Mouse (Mus musculus): Measurements from ENCODE around the gene Tnf. TPM values are rescaled to one million over a fixed set of nuclear protein-coding genes. Genes with fewer than 3 reads are reported as not detected.

Tnf gene
- total and polyA plus RNA-seq, 3 experiments, result 0.34 to 0.80 TPM; not detected in 1

- Histone ChIP-seq H3K36me3 (ENCODE audit: control insufficient read depth, insufficient read depth, low read length) (peaks cover 14% of the 10 kb centered on the region), H3K4me3 (no peak overlapping the region), H3K79me2 (replicated peaks; ENCODE audit: control insufficient read depth, insufficient read depth, low read length) (peaks cover 9% of the 10 kb centered on the region; the same call in 1 of the 2 replicates), H3K4me1 (ENCODE audit: control insufficient read depth, insufficient read depth, low read length) (peaks cover 12% of the 10 kb centered on the region), H3K27me3 (ENCODE audit: control insufficient read depth, insufficient read depth, low read length) (no peaks in the 10 kb centered on the region), H3K27ac (no peak overlapping the region), H3K9ac (ENCODE audit: low read depth, low read length) (no peak overlapping the region)
- intact Hi-C loops (cut with DNase I), result no loop called here
- 88% methylated on average over 16 of the region's 16 CpGs for WGBS
- no peak for DNase-seq
- no peak for TF ChIP-seq EP300 (IDR thresholded peaks at IDR 0.05; ENCODE audit: insufficient read depth, low read depth, low read length)
- TF ChIP-seq POLR2A (IDR thresholded peaks at IDR 0.05; ENCODE audit: insufficient read depth, low read depth, low read length), result no peak
- TF ChIP-seq CTCF (IDR thresholded peaks at IDR 0.05), result no peak
These were observed 42.8 kb downstream of the Tnf start for GRCm38 (mm10) chr17:35158850-35159593.

GRCm38 (mm10) chr17:35157661-35158175 lies 44.1 kb downstream of the Tnf start:
- intact Hi-C loops (cut with DNase I), result no loop called here
- Histone ChIP-seq H3K79me2 (replicated peaks; ENCODE audit: control insufficient read depth, insufficient read depth, low read length) (peaks cover 6% of the 10 kb centered on the region; the same call in 1 of the 2 replicates), H3K27ac (no peak overlapping the region), H3K27me3 (ENCODE audit: control insufficient read depth, insufficient read depth, low read length) (no peaks in the 10 kb centered on the region), H3K36me3 (ENCODE audit: control insufficient read depth, insufficient read depth, low read length) (peaks cover 8% of the 10 kb centered on the region), H3K9ac (ENCODE audit: low read depth, low read length) (no peak overlapping the region), H3K4me1 (ENCODE audit: control insufficient read depth, insufficient read depth, low read length) (peaks cover 9% of the 10 kb centered on the region), H3K4me3 (no peak overlapping the region)
- WGBS, result 92% methylated on average over 8 of the region's 8 CpGs
- no peak for DNase-seq
- no peak for TF ChIP-seq EP300 (IDR thresholded peaks at IDR 0.05; ENCODE audit: insufficient read depth, low read depth, low read length)
- TF ChIP-seq POLR2A (IDR thresholded peaks at IDR 0.05; ENCODE audit: insufficient read depth, low read depth, low read length), result no peak
- TF ChIP-seq CTCF (IDR thresholded peaks at IDR 0.05), result no peak

- WGBS, result 86% methylated on average over 8 of the region's 8 CpGs
- TF ChIP-seq EP300 (IDR thresholded peaks at IDR 0.05; ENCODE audit: insufficient read depth, low read depth, low read length) (no peak), POLR2A (IDR thresholded peaks at IDR 0.05; ENCODE audit: insufficient read depth, low read depth, low read length) (no peak), CTCF (IDR thresholded peaks at IDR 0.05) (no peak)
- intact Hi-C loops (cut with DNase I), result no loop called here
- H3K4me1 ChIP-seq (ENCODE audit: control insufficient read depth, insufficient read depth, low read length), result peaks cover 5% of the 10 kb centered on the region
- H3K4me3 ChIP-seq, result no peak overlapping the region
- no peak overlapping the region for H3K27ac ChIP-seq
- no peak for DNase-seq
- peaks cover 6% of the 10 kb centered on the region; the same call in 1 of the 2 replicates for H3K79me2 ChIP-seq (replicated peaks; ENCODE audit: control insufficient read depth, insufficient read depth, low read length)
- no peak overlapping the region for H3K9ac ChIP-seq (ENCODE audit: low read depth, low read length)
- no peaks in the 10 kb centered on the region for H3K27me3 ChIP-seq (ENCODE audit: control insufficient read depth, insufficient read depth, low read length)
- peaks cover 4% of the 10 kb centered on the region for H3K36me3 ChIP-seq (ENCODE audit: control insufficient read depth, insufficient read depth, low read length)
These were observed 44.6 kb downstream of the Tnf start for GRCm38 (mm10) chr17:35157254-35157653.

GRCm38 (mm10) chr17:35156461-35157200 lies 45.2 kb downstream of the Tnf start:
- Histone ChIP-seq H3K4me1 (ENCODE audit: control insufficient read depth, insufficient read depth, low read length) (peaks cover 2% of the 10 kb centered on the region), H3K9ac (ENCODE audit: low read depth, low read length) (no peak overlapping the region), H3K79me2 (replicated peaks; ENCODE audit: control insufficient read depth, insufficient read depth, low read length) (peaks cover 6% of the 10 kb centered on the region; the same call in 1 of the 2 replicates), H3K4me3 (no peak overlapping the region), H3K27ac (no peak overlapping the region), H3K27me3 (ENCODE audit: control insufficient read depth, insufficient read depth, low read length) (no peaks in the 10 kb centered on the region), H3K36me3 (ENCODE audit: control insufficient read depth, insufficient read depth, low read length) (no peaks in the 10 kb centered on the region; the same call in 1 of the 2 replicates)
- TF ChIP-seq EP300 (IDR thresholded peaks at IDR 0.05; ENCODE audit: insufficient read depth, low read depth, low read length) (no peak), CTCF (IDR thresholded peaks at IDR 0.05) (no peak), POLR2A (IDR thresholded peaks at IDR 0.05; ENCODE audit: insufficient read depth, low read depth, low read length) (no peak)
- no peak for DNase-seq
- WGBS, result 80% methylated on average over 33 of the region's 33 CpGs
- intact Hi-C loops (cut with DNase I), result no loop called here

GRCm38 (mm10) chr17:35155451-35155850 lies 46.4 kb downstream of the Tnf start:
- WGBS, result 79% methylated on average over 12 of the region's 12 CpGs

More at GRCm38 (mm10) chr17:35155451-35155850, 46.4 kb downstream of the Tnf start:
- Histone ChIP-seq H3K9ac (ENCODE audit: low read depth, low read length) (no peak overlapping the region), H3K79me2 (replicated peaks; ENCODE audit: control insufficient read depth, insufficient read depth, low read length) (no peaks in the 10 kb centered on the region), H3K36me3 (ENCODE audit: control insufficient read depth, insufficient read depth, low read length) (no peaks in the 10 kb centered on the region), H3K27ac (no peak overlapping the region), H3K4me3 (no peak overlapping the region), H3K27me3 (ENCODE audit: control insufficient read depth, insufficient read depth, low read length) (no peaks in the 10 kb centered on the region), H3K4me1 (ENCODE audit: control insufficient read depth, insufficient read depth, low read length) (no peaks in the 10 kb centered on the region)
- no peak for TF ChIP-seq CTCF (IDR thresholded peaks at IDR 0.05)
- no peak for TF ChIP-seq POLR2A (IDR thresholded peaks at IDR 0.05; ENCODE audit: insufficient read depth, low read depth, low read length)
- TF ChIP-seq EP300 (IDR thresholded peaks at IDR 0.05; ENCODE audit: insufficient read depth, low read depth, low read length), result no peak
- DNase-seq, result no peak
- intact Hi-C loops (cut with DNase I), result no loop called here
